Mouse (Mus musculus) bone marrow macrophage, adult 2 months (primary cell): Measurements from ENCODE around the gene Myo1d.

Experiments
- CTCF ChIP-seq: IDR thresholded peaks from 2 replicates; pipeline ENCODE4 v1.5.1; 2012; ENCODE audit warnings: low read depth, mild to moderate bottlenecking, low read length, moderate library complexity
- POLR2A ChIP-seq: IDR thresholded peaks from 2 replicates; pipeline ENCODE4 v1.6.1; 2012; ENCODE audit warnings: mild to moderate bottlenecking, low read depth, low read length, borderline replicate concordance

DNA sequence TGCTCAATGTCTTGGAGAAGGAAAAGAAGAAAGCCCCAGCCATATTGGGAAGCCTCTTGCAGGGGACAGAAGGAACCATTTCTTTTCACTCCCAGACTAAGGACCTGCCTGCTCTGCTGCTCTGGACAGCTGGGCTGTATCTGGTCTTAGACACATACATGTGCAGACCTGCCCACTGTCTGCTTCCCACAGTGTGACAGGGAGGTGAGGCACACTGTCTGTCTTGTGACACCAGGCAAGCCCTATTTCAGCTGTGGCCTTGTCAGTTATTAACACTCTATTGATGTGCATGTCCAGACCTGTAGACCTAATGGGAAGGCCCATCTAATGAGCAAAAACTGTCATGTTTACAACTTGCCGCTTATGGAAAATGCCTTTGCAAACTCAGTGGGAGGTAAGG is 264.5 kb downstream of the Myo1d start:
- no peak for TF ChIP-seq CTCF
- no peak for TF ChIP-seq POLR2A
